Mouse (Mus musculus): ENCODE measurements around the gene Kctd10.

The Kctd10 gene

DNA sequence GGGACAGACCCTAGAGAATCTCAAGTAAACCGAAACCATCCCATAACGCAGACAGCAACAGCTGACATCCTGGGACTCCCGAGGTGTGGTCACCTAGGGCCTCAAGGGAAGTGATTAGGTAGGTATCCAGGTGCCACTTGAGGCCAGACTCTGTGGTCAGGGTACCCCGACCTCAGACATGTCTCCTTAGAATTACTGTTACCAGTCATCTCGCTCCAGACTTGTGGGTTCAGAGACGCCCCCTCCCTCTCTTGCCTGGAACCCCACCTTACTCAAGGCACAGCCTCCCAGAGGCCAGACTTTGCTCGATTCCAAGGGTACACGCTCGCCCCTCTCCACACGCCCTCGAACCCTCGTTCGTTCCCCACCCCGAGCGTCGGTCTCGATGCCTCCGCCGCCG lies 545 bp downstream of the Kctd10 start:
- no peak for DNase-seq (ENCODE audit: low read depth, low spot score)

DNA sequence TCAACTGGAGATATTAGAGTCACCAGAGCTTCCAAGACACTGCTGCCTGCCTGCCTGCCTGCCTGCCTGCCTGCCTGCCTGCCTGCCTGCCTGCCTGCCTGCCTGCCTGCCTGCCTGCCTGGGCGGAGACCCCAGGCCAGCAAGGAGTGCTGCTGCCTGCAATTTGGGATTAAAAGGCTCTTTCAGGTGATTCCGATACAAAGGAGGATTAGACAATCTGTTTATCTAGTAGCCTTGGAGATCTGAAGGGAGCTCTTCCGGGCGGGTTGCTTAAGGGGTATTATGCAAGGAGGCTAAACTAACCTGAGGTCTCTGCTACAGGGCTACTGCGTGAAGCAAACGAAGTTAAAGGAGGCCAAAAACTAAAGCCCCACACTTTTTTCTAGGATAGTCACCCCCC lies 1.4 kb downstream of the Kctd10 start:
- DNase-seq (ENCODE audit: low read depth, low spot score): no peak

DNA sequence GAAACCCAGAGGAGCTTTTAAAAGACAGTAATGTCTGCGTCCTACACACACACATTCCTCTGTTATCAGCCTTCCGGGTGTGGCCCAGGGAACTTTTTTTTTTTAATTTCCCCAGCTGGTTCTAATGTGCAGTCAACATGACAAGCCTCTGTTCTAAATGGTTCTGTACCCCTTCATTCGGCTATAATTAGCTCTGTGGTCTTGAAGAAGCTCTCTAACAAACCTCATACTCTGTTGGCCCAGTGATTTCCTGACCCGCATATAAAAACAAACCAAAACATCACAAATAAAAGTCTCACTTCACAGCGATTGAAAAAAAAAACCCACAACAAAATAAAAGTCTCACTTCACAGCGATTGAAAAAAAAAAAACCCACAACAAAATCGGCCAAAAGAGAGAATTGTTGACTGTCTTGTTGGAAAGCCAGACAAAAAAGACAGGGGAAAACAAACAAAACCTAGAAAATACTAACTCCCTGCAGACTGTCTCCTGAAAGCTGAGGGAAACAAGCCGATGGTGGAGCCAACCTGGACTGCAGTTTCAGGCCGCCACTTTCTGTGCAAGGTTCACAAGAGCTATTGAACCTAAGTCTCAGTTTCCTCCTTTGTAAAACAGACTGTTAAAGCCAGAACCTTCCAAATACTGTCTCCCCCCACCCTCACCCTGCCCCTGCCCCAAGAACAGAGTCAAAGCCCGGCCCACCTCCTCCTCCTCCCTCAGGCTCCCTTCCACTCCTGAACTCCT lies 2.0 kb downstream of the Kctd10 start:
- no peak for DNase-seq (ENCODE audit: low read depth, low spot score)

DNA sequence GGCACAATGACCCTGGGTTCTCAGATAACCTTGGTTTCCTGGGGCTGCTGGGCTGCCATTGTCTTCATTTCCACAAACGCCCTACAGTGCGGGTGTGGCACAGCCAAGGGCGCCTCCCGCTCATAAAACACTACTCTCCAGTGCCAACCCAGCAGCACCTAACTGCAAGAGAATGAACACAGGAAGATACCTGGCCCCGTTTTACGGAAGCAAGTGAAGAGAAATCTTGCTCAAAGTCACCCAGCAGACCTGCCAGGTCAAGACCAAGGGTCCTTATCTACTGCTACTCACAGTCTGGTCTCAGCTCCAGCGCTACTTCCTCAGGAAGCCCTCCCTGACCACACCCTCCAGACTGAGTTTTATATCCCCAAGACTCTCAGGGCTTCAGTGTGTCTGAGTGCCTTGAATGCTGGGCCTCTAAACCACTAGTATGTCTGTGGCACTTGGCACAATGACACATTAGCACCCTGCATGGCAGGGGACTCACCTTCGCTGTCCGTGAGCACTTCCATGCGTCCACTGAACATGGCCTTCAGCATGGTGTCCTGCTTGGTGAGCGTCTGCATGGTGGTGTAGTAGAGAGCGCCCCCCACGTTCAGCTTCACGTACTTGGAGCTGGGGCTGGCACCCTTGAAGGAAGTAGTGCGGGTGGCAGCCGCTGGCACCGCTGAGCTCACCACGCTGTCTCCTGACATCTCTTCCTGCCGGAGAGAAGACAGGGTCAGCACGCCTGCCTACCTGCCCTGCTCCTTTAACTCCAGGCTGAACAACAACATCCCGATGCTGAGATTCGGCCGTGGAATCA lies 5.7 kb downstream of the Kctd10 start:
- DNase-seq (ENCODE audit: low read depth, low spot score): no peak

DNA sequence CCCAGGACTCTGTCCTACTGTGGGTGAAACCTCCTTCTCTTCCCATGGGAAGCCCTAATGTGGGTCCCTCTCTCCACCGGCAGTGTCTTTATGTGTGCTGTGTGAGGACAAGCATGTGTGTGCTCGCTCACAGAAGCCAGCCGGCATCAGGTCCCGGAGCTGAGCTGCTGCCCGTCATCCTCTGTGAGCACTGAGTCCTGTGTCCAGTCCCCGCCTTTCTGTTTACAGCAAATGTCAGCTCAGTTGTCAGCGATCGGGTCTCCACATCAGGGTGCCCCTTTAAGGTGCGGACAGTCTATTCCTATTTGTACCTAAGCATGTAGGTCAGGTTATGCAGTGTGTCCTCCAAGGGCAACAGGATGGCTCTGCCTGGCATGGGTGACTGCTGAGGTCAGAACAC lies 6.7 kb downstream of the Kctd10 start:
- no peak for DNase-seq (ENCODE audit: low read depth, low spot score)

DNA sequence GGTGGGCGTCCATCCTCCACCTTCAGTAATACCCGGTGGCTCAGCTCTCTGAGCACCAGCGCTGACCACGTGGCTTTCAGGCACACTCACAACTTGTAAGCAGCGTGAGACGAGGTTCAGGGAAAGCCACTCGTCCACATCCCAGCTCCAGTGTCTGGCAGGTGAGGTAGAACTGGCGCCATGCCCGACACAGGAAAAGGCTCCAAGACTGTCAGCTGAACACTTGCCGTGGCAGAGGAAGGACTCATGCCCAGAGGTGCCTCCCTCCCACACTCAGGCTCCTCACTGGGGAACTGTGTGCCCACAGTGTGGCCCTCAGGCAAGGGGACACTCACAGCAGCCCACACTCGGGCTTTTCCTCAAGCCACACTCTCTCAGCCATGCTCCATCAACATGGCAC lies 7.1 kb downstream of the Kctd10 start:
- no peak for DNase-seq (ENCODE audit: low read depth, low spot score)

DNA sequence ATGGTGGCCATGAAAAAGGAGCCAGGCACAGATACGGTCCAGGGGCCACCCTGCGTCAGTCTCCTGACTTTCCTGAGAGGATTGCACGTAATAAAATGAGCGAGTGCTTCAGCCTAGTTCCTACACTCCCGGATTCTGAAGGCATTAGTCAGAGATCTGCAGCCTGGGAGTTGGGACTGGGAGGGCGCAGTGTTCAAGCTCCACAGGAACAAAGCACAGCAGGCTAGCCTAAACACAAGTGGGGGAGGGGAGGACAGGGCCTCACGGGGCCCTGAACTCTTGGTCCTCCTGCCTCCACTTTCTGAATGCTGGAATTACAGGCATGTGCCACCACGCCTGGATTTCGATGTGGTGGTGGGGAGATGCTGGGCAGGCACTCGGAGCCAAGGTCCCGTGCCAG lies 7.7 kb downstream of the Kctd10 start:
- peak; percentile 85 for DNase-seq (ENCODE audit: low read depth, low spot score)

DNA sequence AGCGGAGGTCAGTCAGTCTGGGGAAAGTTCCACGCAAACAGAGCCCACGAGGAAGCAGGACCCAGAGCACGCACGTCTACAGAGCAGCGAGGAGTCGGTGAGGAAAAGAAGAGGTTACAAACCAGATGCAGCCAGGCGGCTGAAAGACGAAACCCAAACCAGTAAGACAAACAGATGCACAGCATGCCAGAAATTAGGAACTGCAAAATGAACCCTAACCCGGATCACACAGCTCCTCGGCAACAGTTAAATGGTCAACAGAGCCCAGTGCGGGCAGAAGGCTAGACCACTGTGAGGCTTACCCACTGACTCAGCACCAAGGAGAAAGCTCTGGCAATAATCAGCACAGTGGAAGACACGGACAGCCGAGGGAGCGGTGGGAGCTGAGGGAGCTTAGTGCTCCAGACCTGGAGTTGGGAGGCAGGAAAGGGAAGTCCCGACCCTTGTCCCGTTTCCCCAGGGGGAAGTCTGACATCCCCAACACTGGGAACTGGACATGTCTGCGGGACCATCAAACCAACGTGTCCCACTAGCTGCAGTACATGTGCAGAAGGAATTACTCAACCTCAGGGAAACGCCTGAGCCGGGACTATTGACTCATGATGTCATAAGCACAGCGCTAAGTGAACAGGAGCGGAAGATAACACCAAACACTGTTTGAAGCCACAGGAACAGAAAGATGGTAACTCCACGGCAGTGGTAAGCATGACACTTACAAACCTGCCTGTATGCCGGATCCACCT lies 8.4 kb downstream of the Kctd10 start:
- no peak for DNase-seq (ENCODE audit: low read depth, low spot score)

DNA sequence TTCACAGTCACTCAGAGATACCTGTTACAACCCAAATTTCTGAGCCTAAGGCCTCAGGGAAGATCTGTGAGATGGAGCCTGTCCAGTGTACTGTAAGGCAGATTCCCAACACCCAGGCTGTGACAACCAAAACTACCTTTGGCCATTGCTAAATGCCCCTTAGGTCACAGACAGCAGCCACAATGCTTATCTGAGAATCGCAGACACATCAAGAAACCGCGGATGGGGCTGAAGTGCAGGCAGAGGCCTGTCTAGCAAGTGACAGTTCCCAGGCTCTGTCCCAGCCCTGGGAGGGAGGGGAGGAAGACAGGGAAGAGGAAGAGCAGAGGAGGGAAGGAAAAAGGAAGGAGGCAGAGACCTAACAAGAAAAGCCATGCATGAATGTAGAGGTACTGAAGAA lies 9.0 kb downstream of the Kctd10 start:
- DNase-seq (ENCODE audit: low read depth, low spot score): no peak

DNA sequence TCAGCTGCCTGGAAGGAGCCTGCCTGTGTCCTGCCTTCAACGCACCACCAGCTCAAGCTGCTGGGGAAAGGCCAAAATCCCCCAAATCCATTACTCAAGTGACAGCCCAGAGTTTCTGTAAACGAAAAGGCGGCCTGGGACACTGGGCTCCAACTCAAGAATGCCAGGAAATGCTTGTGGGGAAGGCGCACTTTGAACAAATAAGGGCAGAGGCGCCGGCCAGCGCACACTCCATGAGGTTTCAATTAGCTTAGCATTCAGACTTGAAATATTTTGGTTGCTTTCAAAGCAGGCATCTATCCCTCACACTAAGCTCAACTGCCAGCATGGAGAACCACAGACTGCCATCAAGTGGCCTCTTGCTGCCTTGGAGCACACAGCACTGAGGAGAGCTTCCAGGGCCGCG lies 9.9 kb downstream of the Kctd10 start:
- no peak for DNase-seq (ENCODE audit: low read depth, low spot score)

DNA sequence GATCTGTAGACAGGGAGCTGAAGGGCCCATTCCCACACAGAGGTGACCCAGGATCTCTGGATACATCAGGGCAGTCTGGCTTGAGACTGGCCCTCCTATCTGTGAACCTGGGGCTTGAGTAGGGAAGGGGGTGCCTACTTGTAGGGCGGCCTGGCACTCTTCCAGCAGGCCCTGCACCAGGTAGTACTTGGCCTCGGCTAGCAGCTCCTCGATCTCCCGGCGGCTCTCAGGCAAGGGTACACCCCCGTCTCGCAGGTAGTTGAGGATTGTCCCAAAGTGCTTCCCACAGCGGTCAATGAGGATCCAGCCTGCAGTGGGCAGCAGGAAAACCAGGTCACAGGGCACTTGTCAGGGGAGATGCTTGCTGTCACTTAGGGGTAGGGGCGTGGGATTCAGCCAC lies 10.4 kb downstream of the Kctd10 start:
- DNase-seq (ENCODE audit: low read depth, low spot score): no peak

DNA sequence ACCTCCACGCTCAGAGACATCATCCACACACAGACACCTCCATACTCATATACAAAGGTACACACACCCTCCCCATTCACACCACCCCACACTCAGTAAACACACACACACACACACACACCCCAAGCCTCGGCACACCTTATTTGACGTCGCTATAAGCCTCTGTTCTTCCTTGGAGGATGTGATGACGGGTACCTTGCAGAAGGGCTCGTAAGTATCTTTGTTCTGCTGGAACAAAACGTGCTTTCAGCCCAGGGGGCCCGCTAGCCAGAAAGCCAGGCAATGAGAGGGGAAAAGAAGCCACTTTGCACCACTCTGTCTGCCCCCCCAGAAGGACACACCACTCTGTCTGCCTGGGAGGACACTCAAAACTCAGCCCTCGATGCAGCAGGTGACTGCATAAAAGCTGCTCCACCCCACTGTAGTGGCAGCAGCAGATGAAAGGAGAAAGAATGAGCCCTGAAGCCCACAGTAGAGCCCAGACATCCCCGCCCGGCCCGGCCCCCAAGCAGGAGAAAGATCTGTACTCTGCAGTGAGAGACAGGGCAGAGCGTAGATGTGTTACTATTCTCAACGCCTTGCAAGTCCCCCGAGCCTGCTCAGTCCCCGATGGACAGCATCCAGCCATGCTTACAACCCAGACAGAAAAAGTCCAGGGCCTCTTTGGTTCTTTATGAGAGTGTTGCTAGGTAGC lies 11.4 kb downstream of the Kctd10 start:
- DNase-seq (ENCODE audit: low read depth, low spot score): peak; percentile 52

DNA sequence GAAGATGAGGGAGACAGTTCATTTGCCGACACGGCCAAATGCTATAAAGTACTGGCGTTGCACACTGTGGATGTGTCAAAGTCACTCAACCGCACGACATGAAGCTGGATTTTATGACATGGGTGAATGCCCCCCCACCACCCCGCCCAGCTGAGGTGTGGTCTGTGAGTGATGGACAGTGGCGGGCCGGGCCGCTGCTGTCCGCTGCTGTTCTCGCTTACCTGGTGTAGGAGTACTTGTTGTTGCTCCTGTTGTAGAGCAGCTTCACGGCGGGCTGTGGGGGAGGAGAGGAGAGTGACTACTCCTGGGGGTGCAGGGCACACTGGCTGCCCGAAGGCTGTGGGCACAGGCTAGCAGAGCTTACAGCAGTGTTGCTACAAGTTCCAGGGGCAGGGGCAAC lies 12.2 kb downstream of the Kctd10 start:
- no peak for DNase-seq (ENCODE audit: low read depth, low spot score)

DNA sequence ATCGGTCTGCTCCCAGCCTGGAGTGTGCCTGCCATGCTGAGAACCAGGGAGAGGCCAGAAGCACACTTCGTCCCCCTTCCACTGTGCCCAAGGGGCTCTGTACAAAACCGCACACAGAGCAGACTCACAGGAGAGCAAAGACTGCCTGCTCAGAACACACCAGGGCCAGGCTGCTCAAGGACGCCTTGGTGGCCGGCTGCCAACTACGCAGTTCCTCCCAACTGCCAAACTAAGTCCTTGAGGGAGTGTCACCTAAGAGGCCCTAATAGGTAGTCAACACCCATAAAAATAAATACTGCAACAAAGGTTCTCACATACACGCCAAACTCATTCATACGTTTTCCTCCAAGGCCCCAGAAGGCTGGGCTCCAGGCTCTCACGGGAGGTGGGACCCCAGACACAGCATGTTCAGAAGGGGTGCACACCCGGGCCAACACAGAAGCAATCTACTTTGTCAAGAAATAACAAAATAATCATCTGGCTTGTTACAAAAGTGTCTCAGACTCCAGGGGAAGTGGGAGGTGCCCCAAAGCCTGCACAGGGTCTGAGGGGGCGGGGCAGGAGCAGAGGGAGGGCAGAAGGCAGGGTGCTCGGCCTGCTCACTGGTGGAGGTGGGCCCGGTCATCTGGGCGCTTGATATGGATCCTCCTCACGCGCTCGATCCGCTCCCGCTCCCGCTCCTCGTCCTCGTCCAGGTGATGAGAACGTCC lies 15.1 kb downstream of the Kctd10 start:
- no peak for DNase-seq (ENCODE audit: low read depth, low spot score)

DNA sequence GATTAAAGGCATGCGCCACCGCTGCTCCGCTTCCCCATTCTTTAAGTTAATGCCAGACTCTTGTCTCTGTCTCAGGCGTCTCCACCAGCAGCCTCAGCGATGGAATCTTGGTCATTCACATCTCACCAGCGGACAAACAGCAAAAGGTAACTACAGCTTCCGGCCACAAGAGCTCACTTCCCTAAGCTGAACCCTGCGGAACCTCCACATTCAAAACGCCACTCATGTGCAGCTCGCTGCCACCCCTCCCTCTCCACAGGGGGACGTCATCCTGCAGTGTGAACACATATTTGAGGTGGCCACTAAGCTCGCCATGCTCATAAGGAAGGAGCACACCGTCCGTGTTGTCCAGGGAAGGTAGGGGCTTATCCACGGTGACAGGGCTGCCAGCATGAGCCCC lies 19.3 kb downstream of the Kctd10 start:
- DNase-seq (ENCODE audit: low read depth, low spot score): no peak

DNA sequence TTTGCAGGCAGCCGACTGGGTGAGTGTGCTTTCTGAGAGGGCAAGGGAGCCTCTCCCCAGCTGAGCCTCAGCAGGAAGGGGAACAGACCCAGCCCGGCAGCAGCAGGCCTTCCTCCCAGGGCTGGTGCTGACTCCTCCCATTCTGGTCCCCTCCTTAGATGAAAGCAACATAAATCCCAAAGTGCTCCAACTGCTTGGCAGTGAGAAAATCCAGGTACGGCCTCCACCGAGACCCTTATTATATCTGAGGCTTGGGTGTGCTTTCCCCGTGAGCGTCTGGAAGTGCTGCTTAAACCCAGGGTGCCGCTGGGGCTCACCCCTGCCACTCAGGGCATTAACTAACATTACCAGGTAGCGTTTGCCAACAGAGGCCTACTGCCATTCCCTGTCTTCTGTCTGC lies 20.7 kb downstream of the Kctd10 start:
- no peak for DNase-seq (ENCODE audit: low read depth, low spot score)

DNA sequence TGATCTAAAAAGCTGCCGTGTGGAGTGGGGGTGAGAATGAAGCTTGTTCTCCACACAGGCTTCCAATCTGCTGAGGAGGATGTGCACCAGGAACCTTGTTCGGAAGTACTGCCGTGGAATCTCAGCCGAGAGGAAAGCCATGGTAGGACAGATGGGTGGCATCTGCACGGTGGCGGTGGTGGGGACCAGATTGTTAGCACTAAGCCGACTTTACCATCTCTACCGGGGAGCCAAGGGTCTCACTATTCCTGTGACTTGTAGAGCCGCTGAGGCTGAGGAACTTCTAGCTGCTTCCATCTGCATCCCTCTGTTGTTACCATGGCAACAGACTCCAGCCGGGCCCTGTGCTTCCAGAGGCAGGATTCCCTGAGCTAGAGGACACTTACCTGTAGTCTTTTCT lies 21.5 kb downstream of the Kctd10 start:
- DNase-seq (ENCODE audit: low read depth, low spot score): no peak

DNA sequence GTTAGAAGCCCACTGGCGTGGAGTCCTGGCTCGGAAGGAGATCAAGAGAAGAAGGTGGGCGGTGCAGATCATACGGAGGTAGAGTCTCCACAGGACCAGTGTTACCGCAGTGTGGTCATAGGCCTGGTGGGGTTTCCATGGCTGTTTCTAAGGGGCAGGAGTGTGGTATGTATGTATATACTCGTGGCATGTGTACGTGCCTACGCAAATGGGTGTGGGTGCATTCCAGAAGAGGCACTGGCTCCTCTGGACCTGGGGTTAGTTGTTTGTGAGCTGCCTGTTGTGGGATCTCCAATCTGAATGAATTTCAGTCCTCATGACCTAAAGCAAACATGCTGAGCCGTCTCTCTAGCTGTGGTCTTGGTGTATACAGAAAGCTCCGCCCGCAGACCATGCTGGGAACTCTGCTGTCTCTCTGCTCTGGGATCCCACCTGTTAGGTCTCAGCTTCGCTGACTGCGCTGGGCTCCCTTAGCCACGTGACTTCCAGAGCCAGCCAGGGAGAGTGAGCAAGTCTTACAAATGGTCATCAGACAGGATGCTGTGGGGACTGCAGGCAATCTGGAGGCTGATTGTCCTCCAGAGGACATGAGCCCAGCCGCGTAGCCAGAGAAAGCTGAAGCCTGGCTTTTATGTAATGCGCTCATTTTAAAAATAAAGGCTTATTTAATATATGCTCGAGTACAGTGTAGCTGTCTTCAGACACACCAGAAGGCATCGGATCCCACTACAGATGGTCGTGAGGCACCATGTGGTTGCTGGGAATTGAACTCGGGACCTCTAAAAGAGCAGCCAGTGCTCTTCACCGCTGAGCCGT lies 23.2 kb downstream of the Kctd10 start:
- peak; percentile 76 for DNase-seq (ENCODE audit: low read depth, low spot score)

DNA sequence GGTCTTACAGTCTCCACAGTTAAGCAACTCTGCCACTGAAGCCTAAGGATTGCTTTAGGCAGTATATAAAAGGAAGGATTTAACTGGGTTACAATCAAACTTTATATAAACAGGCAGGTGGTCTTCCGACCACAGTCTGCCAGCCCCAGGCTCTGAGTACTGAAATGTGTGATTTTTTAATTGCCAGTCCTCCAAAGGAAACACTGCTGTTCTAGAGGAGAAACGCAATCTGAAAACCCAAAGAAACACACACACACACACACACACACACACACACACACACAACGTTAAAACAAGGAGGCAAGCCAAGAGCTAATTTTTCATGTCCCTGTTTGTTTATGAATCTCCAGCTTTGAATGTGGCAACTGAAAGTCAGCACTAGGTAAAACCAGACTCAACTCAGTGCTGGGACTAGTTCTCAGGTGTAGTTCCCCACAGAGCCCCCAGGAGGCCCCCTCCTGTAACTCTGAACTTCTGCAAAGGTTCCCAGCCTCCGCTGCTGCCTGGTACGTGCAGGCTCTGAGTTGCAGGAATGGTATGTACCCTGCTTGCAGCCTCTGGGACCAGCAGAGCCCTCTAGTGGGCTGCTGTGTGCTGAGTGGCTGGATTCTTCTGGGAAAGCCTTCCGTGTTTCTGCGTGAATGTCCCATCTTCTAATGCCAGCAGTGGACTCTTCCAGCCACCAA lies 23.9 kb downstream of the Kctd10 start:
- peak; percentile 95 for DNase-seq (ENCODE audit: low read depth, low spot score)

DNA sequence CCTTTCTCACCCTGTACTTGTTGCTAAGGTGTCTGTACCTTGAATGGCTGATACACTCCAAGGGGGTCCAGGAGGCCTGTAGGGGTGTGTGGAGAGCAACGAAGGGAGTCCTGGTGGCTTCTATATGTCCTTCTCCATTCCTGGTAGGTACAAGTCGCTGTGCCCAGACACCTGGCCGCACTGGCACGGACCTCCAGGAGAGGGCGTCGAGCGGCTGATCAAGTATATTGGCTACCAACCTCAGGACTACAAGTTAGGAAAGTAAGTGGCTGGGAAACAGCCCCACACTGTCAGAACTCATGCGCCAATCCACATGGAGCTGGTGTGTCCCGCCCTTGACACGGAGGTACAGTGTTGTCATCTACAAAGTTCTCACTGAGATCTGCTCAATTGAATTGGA lies 28.8 kb downstream of the Kctd10 start:
- peak; percentile 80 for DNase-seq (ENCODE audit: low read depth, low spot score)

Measured in ZHBTc4 (cell line).